Mouse (Mus musculus): ENCODE results near the gene Suox.

GRCm38 (mm10) chr10:128699006-128699405, 25.1 kb upstream of the Suox start:
- TF ChIP-seq GATA1 (IDR thresholded peaks at IDR 0.05; ENCODE audit: borderline replicate concordance, low read length), result no peak
- no peak for TF ChIP-seq FLI1 (IDR thresholded peaks at IDR 0.05; ENCODE audit: low read length)

All from megakaryocyte, embryonic 14.5 days (primary cell).